Mouse (Mus musculus) heart, embryonic 16.5 days (tissue): ENCODE results near the gene Oit1. TPM values are rescaled to one million over a fixed set of nuclear protein-coding genes. Genes with fewer than 3 reads are reported as not detected.
A peak's percentile ranks its signal among the peaks of the same experiment; 100 is the strongest.

Experiments
- ATAC-seq: fragments of 200-750 bp; cut with Nextera tagmentation; replicated peaks from 2 replicates; pipeline ENCODE4 v1.8.0; 2017; ENCODE audit warnings: moderate number of reproducible peaks; ENCODE audit not compliant: insufficient read depth, low FRiP score; ENCODE audit errors: extremely low read depth
- H3K27ac ChIP-seq: fragments of 300-500 bp; sonication (generic); 2 replicates; pipeline ENCODE4 v1.5.1; 2014; ENCODE audit warnings: mild to moderate bottlenecking, low read length, control low read depth, moderate library complexity
- H3K27me3 ChIP-seq: fragments of 300-500 bp; sonication (generic); 2 replicates; pipeline ENCODE4 v1.6.1; 2014; ENCODE audit warnings: low read length, mixed read lengths; ENCODE audit not compliant: control insufficient read depth, insufficient read depth
- H3K36me3 ChIP-seq: fragments of 300-500 bp; sonication (generic); 2 replicates; pipeline ENCODE4 v1.6.1; 2014; ENCODE audit not compliant: control insufficient read depth, insufficient read depth
- H3K4me1 ChIP-seq: fragments of 300-500 bp; sonication (generic); 2 replicates; pipeline ENCODE4 v1.6.1; 2014; ENCODE audit warnings: low read length, mixed read lengths; ENCODE audit not compliant: control insufficient read depth, insufficient read depth
- H3K4me2 ChIP-seq: fragments of 300-500 bp; sonication (generic); 2 replicates; pipeline ENCODE4 v1.6.1; 2014; ENCODE audit warnings: low read depth, mild to moderate bottlenecking, control low read depth, low read length
- H3K4me3 ChIP-seq: fragments of 300-500 bp; sonication (generic); 2 replicates; pipeline ENCODE4 v1.5.1; 2014; ENCODE audit warnings: mild to moderate bottlenecking, control low read depth, low read length
- H3K9ac ChIP-seq: fragments of 300-500 bp; sonication (generic); 2 replicates; pipeline ENCODE4 v1.6.1; 2014; ENCODE audit warnings: low read length, control low read depth
- H3K9me3 ChIP-seq: fragments of 300-500 bp; sonication (generic); replicated peaks from 2 replicates; pipeline ENCODE4 v1.6.1; 2016; ENCODE audit warnings: low read length; ENCODE audit not compliant: control insufficient read depth
- WGBS: fragments of 180-500 bp; shearing (Covaris S2); extraction: QIAGEN DNeasy Blood & Tissue Kit; methylation state at CpG from one replicate; pipeline ENCODE4 v1.1.7; 2014; 5-methylcytosine and 5-hydroxymethylcytosine counted together
- polyA plus RNA-seq: library from polyadenylated mRNA; unstranded; fragments of >200 nt; fragmentation: Nextera tagmentation; extraction: Ambion mirVana; gene quantifications from 2 replicates; pipeline ENCODE4 v1.2.1, GENCODE M21; 2015

The Oit1 gene
- polyA plus RNA-seq, 1 experiment from 2014 or later: 1.1 TPM

GRCm38 (mm10) chr14:8369394-8369793, 9.2 kb downstream of the Oit1 start:
- H3K36me3 ChIP-seq: no peaks in the 10 kb centered on the region
- no peaks in the 10 kb centered on the region for H3K9me3 ChIP-seq
- no peak for ATAC-seq
- no peaks in the 10 kb centered on the region for H3K27me3 ChIP-seq
- H3K27ac ChIP-seq: no peak overlapping the region
- no peak overlapping the region for H3K9ac ChIP-seq
- H3K4me1 ChIP-seq: no peaks in the 10 kb centered on the region
- no peak overlapping the region for H3K4me2 ChIP-seq
- 82% methylated on average over 4 of the region's 4 CpGs for WGBS
- H3K4me3 ChIP-seq: no peak overlapping the region

- H3K4me1 ChIP-seq: no peaks in the 10 kb centered on the region
- H3K27me3 ChIP-seq: no peaks in the 10 kb centered on the region
- no peak overlapping the region for H3K4me2 ChIP-seq
- H3K27ac ChIP-seq: no peak overlapping the region
- no peaks in the 10 kb centered on the region for H3K9me3 ChIP-seq
- ATAC-seq: no peak
- WGBS: 79% methylated on average over 1 of the region's 1 CpGs
- H3K4me3 ChIP-seq: no peak overlapping the region
- no peaks in the 10 kb centered on the region for H3K36me3 ChIP-seq
- H3K9ac ChIP-seq: no peak overlapping the region
Measured at GRCm38 (mm10) chr14:8368900-8369299, 9.7 kb downstream of the Oit1 start.

GRCm38 (mm10) chr14:8367727-8368520, 10.6 kb downstream of the Oit1 start:
- no peaks in the 10 kb centered on the region for H3K9me3 ChIP-seq
- ATAC-seq: no peak
- no peak overlapping the region for H3K27ac ChIP-seq
- 41% methylated on average over 4 of the region's 4 CpGs for WGBS
- H3K4me3 ChIP-seq: no peak overlapping the region
- no peaks in the 10 kb centered on the region for H3K4me1 ChIP-seq
- no peak overlapping the region for H3K9ac ChIP-seq
- no peaks in the 10 kb centered on the region for H3K36me3 ChIP-seq
- no peak overlapping the region for H3K4me2 ChIP-seq
- H3K27me3 ChIP-seq: no peaks in the 10 kb centered on the region

- 11% methylated on average over 1 of the region's 1 CpGs for WGBS
Measured at GRCm38 (mm10) chr14:8367121-8367520, 11.4 kb downstream of the Oit1 start.

GRCm38 (mm10) chr14:8365833-8366232, 12.7 kb downstream of the Oit1 start:
- no peak for ATAC-seq
- Histone ChIP-seq H3K27ac (no peak overlapping the region), H3K27me3 (no peaks in the 10 kb centered on the region), H3K4me2 (no peak overlapping the region), H3K4me3 (no peak overlapping the region), H3K4me1 (no peaks in the 10 kb centered on the region), H3K9ac (no peak overlapping the region), H3K36me3 (no peaks in the 10 kb centered on the region), H3K9me3 (no peaks in the 10 kb centered on the region)
- WGBS: 72% methylated on average over 6 of the region's 6 CpGs

More at GRCm38 (mm10) chr14:8367121-8367520, 11.4 kb downstream of the Oit1 start:
- H3K27me3 ChIP-seq: no peaks in the 10 kb centered on the region
- H3K9ac ChIP-seq: no peak overlapping the region
- H3K4me2 ChIP-seq: no peak overlapping the region
- no peak overlapping the region for H3K27ac ChIP-seq
- H3K36me3 ChIP-seq: no peaks in the 10 kb centered on the region
- H3K9me3 ChIP-seq: no peaks in the 10 kb centered on the region
- no peak for ATAC-seq
- no peaks in the 10 kb centered on the region for H3K4me1 ChIP-seq
- H3K4me3 ChIP-seq: no peak overlapping the region

- Histone ChIP-seq H3K9me3 (no peaks in the 10 kb centered on the region), H3K4me3 (no peak overlapping the region), H3K4me1 (no peaks in the 10 kb centered on the region), H3K36me3 (no peaks in the 10 kb centered on the region), H3K27ac (no peak overlapping the region), H3K9ac (no peak overlapping the region), H3K27me3 (no peaks in the 10 kb centered on the region), H3K4me2 (no peak overlapping the region)
- 66% methylated on average over 9 of the region's 9 CpGs for WGBS
- ATAC-seq: 0 out of 2 replicates have a peak, but pooled peaks have one; percentile 14
Measured at GRCm38 (mm10) chr14:8356836-8357235, 21.7 kb downstream of the Oit1 start.

DNA sequence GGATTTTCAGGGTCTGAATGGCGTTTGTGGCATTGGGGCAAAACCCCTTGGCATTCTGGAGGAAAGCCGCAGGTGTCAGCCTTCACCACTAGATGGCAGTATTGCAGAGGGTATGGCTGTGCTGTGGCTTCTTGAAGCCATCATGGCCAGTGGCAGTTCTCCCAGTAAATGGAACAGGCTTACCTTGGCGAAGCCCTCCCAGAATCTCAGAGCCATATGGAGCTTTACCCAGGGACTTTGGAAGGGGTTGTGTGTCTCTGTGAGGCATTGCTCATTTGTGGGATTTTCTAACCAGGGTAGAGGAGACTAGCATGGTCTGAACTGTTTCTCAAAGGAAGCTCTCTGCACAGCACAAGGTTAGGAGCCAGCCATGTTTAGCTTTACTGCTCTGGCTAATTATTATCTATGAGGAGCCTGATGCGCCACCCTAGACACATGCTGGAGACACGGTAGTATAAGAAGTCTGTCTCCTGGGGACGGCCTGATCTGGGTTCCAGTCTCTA, 22.5 kb downstream of the Oit1 start:
- H3K27ac ChIP-seq: no peak overlapping the region
- no peak overlapping the region for H3K9ac ChIP-seq
- H3K4me3 ChIP-seq: no peak overlapping the region
- ATAC-seq: no peak
- no peak overlapping the region for H3K4me2 ChIP-seq
- no peaks in the 10 kb centered on the region for H3K4me1 ChIP-seq
- no peaks in the 10 kb centered on the region for H3K36me3 ChIP-seq
- 40% methylated on average over 6 of the region's 6 CpGs for WGBS
- H3K27me3 ChIP-seq: no peaks in the 10 kb centered on the region
- H3K9me3 ChIP-seq: no peaks in the 10 kb centered on the region

- no peaks in the 10 kb centered on the region for H3K27me3 ChIP-seq
- no peak for ATAC-seq
- WGBS: 65% methylated on average over 9 of the region's 9 CpGs
Measured at GRCm38 (mm10) chr14:8348927-8349326, 29.6 kb downstream of the Oit1 start.

DNA sequence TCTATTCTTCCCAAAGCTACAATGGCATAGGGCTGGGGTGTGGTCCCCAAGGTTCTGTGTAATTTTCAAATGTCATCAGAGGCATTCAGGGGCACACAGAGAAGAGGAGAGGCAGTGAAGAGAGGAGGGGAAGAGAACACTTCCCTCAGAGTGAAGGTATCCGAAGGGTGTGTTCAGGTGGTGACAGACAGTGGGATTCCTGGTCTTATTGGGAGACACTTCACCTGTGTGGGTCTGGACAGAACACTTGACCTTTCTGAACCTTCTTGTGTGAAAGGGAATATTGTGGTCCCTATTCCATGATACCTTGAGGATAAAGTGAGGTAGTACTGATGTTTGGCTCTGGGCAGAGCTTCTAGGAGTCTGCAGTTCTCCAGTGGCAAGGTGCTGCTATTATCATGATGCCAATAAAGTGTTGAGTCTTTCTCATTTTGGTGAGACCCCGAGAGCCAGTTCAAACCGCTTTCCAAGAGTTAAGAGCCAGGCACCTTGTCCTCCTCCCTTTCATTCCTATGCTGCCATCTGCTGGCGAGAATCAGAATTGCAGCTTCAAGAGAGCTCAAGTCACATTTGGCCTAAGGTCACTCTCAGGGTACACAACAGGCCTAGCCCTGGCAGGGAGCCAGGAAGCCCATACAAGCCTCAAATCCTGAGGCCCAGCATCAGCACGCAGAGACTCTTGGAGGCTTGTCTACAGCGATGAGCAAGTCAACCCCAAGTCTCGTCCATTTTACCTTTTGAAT, 32.1 kb downstream of the Oit1 start:
- H3K36me3 ChIP-seq: no peaks in the 10 kb centered on the region
- no peak overlapping the region for H3K27ac ChIP-seq
- no peak overlapping the region for H3K4me2 ChIP-seq
- no peak overlapping the region for H3K4me3 ChIP-seq
- no peaks in the 10 kb centered on the region for H3K27me3 ChIP-seq
- no peak for ATAC-seq
- H3K9me3 ChIP-seq: no peaks in the 10 kb centered on the region
- WGBS: 24% methylated on average over 7 of the region's 7 CpGs
- no peak overlapping the region for H3K9ac ChIP-seq
- peaks cover 6% of the 10 kb centered on the region; the same call in 1 of the 2 replicates for H3K4me1 ChIP-seq

More at GRCm38 (mm10) chr14:8348927-8349326, 29.6 kb downstream of the Oit1 start:
- Histone ChIP-seq H3K27ac (no peak overlapping the region), H3K4me2 (no peak overlapping the region), H3K36me3 (no peaks in the 10 kb centered on the region), H3K9ac (no peak overlapping the region), H3K9me3 (no peaks in the 10 kb centered on the region), H3K4me1 (no peaks in the 10 kb centered on the region), H3K4me3 (no peak overlapping the region)
